Mouse (Mus musculus) limb, embryonic 10.5 days (tissue): ENCODE data around the gene Fkbp8. TPM values are rescaled to one million over a fixed set of nuclear protein-coding genes. Genes with fewer than 3 reads are reported as not detected.
A peak's percentile ranks its signal among the peaks of the same experiment; 100 is the strongest.

ENCODE experiments used
- DNase-seq: peaks from one replicate; pipeline ENCODE4 v3.0.0-alpha.2; 2017; ENCODE audit warnings: low spot score
- H3K27ac ChIP-seq: fragments of 300-500 bp; sonication (generic); 2 replicates; pipeline ENCODE4 v1.5.1; 2016; ENCODE audit warnings: mild to moderate bottlenecking
- H3K27me3 ChIP-seq: fragments of 300-500 bp; sonication (generic); 2 replicates; pipeline ENCODE4 v1.6.1; 2016; ENCODE audit warnings: low read depth, mild to moderate bottlenecking; ENCODE audit not compliant: poor library complexity, severe bottlenecking
- H3K36me3 ChIP-seq: fragments of 300-500 bp; sonication (generic); 2 replicates; pipeline ENCODE4 v1.6.1; 2016; ENCODE audit warnings: mild to moderate bottlenecking, moderate library complexity
- H3K4me1 ChIP-seq: fragments of 300-500 bp; sonication (generic); 2 replicates; pipeline ENCODE4 v1.6.1; 2016
- H3K4me3 ChIP-seq: fragments of 300-500 bp; sonication (generic); 2 replicates; pipeline ENCODE4 v1.5.1; 2016; ENCODE audit warnings: mild to moderate bottlenecking, moderate library complexity
- H3K9me3 ChIP-seq: fragments of 300-500 bp; sonication (generic); replicated peaks from 2 replicates; pipeline ENCODE4 v1.6.1; 2016; ENCODE audit warnings: mild to moderate bottlenecking
- WGBS: fragments of 180-500 bp; shearing (Covaris S2); methylation state at CpG from one replicate; pipeline ENCODE4 v1.1.7; 2016; 5-methylcytosine and 5-hydroxymethylcytosine counted together
- polyA plus RNA-seq: library from polyadenylated mRNA; unstranded; fragments of >200 nt; fragmentation: Nextera tagmentation; extraction: Ambion mirVana; gene quantifications from 2 replicates; pipeline ENCODE4 v1.2.1, GENCODE M21; 2016

Fkbp8 gene
- polyA plus RNA-seq, result 297 and 310 TPM in 2 replicates

DNA sequence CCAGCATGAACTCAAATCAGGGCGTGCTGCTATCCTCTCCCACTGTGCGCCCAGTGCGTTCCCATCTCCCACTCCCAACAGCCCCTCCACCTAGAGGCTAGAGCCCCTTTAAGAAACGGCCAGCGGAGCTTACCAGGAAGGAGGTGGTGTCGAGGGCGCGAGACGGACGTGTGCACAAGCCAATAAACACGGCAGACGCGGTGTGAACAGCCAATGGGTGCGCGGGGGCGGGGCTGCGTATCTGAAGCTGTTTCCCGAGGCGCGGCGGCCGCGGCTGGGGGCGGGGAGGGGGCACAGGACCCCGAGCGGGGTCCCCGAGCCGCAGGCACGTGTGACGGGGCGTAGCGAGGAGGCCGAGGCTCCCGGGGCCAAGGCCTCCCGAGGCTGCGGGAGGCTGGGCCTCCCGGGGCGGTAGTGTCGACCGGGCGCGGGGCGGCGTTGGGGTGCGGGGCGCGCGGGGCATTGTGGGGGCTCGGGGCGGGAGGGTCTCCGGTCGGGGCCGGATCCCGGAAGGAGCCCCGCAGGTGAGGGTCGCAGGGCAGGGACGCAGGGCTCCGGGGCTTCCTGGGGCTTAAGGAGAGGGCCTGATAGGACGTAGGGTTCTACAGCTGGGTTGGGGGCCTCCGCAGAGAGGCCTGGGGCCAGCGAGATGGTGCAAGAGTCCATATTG lies at the start of gene Fkbp8, which contains the start of gene Kxd1:
Gene Fkbp8 (plus strand): TSS at position 213 of the 670 bp plus-strand sequence.
Gene Kxd1 (minus strand): TSS at position 445 of the 670 bp plus-strand sequence.
- Histone ChIP-seq H3K9me3 (no peaks in the 10 kb centered on the region), H3K27me3 (no peaks in the 10 kb centered on the region), H3K36me3 (peaks cover 35% of the 10 kb centered on the region), H3K27ac (peak within 1 kb of the TSS; percentile 100), H3K4me3 (peak within 1 kb of the TSS; percentile 88), H3K4me1 (peaks cover 26% of the 10 kb centered on the region)
- peak; percentile 99 for DNase-seq
- WGBS, result under 1% methylated on average over 52 of the region's 61 CpGs

DNA sequence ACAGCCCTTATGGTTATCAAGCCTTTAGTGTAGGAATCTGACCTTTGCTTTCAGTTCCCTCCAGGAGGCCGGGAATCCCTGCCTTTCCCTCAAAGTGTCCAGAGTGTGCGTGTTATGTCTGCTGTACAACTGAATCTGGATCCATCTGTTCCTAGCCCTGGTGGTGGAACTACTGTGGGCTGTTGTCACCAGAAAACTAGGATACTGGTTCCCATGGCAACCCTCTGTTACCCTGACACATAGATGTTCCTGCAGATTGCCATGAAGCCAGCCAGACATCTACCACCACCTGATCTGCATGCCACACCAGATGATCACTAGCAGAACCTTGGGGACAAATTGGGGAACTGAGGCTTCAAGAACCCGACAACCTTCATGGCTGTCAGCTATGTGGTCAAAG lies 45.6 kb upstream of the Fkbp8 start:
- WGBS, result 77% methylated on average over 3 of the region's 3 CpGs
- Histone ChIP-seq H3K27me3 (peaks cover 47% of the 10 kb centered on the region), H3K4me1 (peaks cover 52% of the 10 kb centered on the region)

GRCm38 (mm10) chr8:70482943-70483342 lies 44.6 kb upstream of the Fkbp8 start:
- no peak for DNase-seq
- Histone ChIP-seq H3K4me1 (peaks cover 52% of the 10 kb centered on the region), H3K9me3 (no peaks in the 10 kb centered on the region), H3K27me3 (peaks cover 57% of the 10 kb centered on the region), H3K27ac (no peak overlapping the region), H3K4me3 (no peak overlapping the region), H3K36me3 (no peaks in the 10 kb centered on the region)
- WGBS, result 64% methylated on average over 2 of the region's 2 CpGs

More for the DNA sequence above, 45.6 kb upstream of the Fkbp8 start:
- Histone ChIP-seq H3K9me3 (no peaks in the 10 kb centered on the region), H3K4me3 (no peak overlapping the region), H3K36me3 (no peaks in the 10 kb centered on the region), H3K27ac (no peak overlapping the region)
- DNase-seq, result no peak

DNA sequence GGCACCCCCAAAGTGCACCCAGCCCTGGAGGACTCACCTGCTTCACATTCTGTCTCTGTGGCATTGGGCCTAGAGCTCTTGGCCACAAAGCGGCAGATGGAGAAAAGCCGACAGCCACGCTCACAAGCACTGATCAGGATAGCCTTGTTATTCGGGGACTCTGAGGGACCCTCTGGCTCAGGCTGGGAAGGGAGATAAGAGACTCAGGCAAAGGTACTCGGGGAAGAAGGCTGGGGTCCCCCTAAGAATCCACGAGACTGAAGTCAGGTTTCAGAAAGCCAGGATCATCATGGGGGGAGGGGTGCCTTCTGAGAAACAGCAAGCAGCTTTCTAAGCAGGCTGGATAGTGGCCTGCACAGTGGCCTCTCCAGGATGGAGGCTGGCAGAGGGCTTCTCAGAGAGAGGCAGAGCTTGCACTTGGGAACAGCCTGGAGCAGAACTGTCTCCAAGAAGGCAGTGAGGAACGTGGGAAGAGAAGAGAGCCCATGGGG lies 41.3 kb upstream of the Fkbp8 start:
- 56% methylated on average over 7 of the region's 7 CpGs for WGBS
- Histone ChIP-seq H3K27ac (peak overlapping the region; percentile 94), H3K27me3 (peaks cover 84% of the 10 kb centered on the region), H3K36me3 (no peaks in the 10 kb centered on the region), H3K4me1 (peaks cover 74% of the 10 kb centered on the region), H3K9me3 (no peaks in the 10 kb centered on the region), H3K4me3 (peak overlapping the region; percentile 76; the same call in 1 of the 2 replicates)
- no peak for DNase-seq

DNA sequence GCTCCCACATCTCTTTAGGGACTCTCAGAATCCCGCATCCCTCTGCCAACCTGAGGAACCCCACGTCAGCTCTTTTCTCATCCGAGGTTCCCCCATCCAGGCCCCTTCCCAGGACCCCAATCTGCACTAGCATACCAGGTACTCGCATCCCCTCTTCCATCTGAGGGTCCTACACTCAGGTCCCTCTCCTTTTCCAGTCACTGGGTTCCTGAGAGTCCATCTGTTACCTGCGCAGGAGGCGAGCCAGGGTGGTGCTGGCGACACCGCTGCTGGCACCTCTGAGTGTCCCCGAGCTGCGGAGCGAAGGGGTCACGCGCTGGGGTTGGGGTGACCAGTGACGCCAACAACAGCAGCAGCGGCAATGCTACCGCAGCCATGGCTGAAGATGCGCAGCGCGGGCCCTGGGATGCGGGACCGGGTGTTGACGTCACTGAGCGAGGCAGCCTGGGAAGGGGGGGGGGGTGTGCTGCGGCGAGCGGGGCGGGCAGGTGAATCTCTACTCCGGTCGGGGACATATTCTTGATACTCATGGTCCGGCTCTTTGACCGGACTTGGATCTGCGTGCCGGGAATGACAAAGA lies 40.5 kb upstream of the Fkbp8 start, which contains the start of gene Tmem59l:
Gene Tmem59l (minus strand): TSS at position 418 of the 580 bp plus-strand sequence.
- H3K9me3 ChIP-seq, result no peaks in the 10 kb centered on the region
- peaks cover 91% of the 10 kb centered on the region for H3K27me3 ChIP-seq
- WGBS, result 6% methylated on average over 33 of the region's 33 CpGs
- peak; percentile 58 for DNase-seq
- no peaks in the 10 kb centered on the region for H3K36me3 ChIP-seq
- peaks cover 75% of the 10 kb centered on the region for H3K4me1 ChIP-seq
- H3K27ac ChIP-seq, result peak within 1 kb of the TSS; percentile 94
- peak within 1 kb of the TSS; percentile 76 for H3K4me3 ChIP-seq

DNA sequence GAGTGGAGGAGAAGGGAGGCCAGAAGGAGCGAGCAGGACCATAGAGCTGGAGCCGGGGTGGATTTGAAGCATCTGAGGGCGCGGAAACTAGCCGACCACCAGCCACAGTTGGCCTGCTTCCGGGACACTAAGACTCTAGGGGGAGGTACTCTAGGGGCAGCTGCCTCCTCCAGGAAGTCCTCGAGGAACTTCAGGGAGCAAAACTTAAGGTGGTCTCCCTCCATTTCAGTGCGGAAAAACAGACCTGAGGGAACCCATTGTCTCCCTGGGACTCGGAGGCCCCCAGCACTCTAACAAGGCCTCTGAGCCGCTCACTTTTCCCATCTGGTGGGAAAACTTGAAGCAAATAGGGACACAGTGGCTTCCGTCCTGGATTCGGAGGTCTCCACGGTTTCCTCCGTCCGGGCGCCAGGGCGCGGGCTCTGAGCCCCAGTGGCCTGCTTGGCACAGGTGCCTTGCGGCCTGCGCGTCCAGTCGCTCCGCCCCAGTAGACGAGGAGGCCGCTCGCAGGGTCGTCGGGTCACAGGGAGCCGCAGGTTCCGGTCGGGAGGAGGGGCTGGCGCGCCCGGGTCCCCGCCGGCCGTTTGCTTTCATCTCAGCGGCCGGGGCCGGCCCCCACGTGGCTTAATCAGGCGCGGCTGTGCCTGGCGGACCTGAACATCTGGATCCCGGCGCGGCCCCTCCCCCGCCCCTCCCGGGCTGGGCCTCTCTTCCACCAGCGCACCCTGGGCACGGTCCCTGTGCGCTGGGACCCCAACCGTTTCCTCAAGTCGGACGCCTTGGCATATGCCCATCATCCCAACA lies 39.3 kb upstream of the Fkbp8 start:
- Histone ChIP-seq H3K4me1 (peaks cover 81% of the 10 kb centered on the region), H3K36me3 (no peaks in the 10 kb centered on the region), H3K9me3 (no peaks in the 10 kb centered on the region), H3K27ac (peak overlapping the region; percentile 94), H3K27me3 (peaks cover 92% of the 10 kb centered on the region), H3K4me3 (peak overlapping the region; percentile 76)
- WGBS, result 1% methylated on average over 55 of the region's 55 CpGs
- peak; percentile 95 for DNase-seq

DNA sequence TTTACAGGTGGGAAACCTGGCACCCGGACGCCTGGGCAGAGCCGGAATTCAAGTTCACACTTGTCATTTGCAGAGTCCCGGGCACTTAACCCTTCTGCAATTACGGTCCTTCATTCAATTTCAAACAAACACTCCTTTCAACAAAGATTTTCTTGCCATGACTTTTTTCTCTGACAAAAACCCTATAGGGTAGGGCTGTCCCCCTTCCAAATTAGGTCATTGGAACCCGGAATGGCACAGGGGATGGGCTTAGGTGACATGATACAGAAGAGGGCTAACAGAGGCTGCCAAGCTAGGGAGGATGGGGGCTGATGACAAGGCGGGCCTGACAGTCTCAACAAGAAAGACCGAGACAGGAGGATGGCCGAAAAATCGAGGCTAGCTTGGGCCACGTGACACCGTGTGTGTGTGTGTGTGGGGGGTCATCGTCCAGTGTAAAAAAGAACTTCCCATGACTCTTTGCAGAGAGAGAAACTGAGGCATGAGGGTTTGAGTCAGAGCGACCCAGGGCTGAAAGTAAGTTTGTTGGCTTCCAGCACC lies 38.5 kb upstream of the Fkbp8 start:
- H3K9me3 ChIP-seq, result no peaks in the 10 kb centered on the region
- peak overlapping the region; percentile 94 for H3K27ac ChIP-seq
- peaks cover 87% of the 10 kb centered on the region for H3K4me1 ChIP-seq
- H3K36me3 ChIP-seq, result no peaks in the 10 kb centered on the region
- WGBS, result under 1% methylated on average over 14 of the region's 14 CpGs
- peak; percentile 63 for DNase-seq
- peak overlapping the region; percentile 76 for H3K4me3 ChIP-seq
- H3K27me3 ChIP-seq, result peaks cover 94% of the 10 kb centered on the region

- under 1% methylated on average over 38 of the region's 41 CpGs for WGBS
- H3K27ac ChIP-seq, result peak overlapping the region; percentile 94
- peak; percentile 72 for DNase-seq
Observed at GRCm38 (mm10) chr8:70489576-70489975, 37.9 kb upstream of the Fkbp8 start.

DNA sequence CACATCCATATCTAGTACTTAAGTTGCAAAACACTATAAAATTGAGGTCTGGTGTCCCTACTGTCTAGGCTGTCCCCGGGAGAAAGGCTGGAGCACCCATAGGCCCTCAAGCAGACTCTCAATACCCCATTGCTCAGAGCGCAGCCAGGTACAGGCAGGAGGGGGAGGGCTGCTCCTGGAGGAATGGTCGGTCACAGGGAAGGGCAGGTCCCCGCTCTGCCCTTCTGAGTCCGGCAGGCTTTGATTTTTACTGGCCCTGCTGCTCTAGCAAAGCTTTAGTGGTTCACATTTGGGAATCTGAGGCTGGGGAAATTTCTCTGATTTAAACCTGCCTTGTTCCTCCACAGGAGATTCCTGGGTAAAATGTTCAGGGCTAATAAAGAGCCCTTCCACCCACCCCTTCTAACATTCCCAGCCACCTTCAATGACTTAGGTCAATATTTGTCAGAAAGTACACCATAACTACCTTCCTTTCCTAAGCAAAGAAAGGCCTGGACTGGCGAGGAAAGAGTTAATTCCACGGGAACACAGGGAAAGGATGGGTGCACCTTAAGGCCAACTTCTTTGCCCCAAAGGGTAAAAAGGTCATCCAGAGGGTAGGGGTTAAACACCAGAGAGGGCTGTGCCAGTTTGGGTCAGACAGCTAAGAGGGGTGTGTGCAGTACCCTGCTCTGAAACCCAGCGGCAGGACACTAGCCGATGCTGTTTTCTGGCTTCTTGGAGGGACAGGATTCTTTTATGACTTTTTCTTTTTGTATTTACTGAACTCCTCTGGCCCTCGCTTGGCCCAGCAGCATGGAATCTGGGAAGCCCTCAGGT lies 37.3 kb upstream of the Fkbp8 start:
- no peaks in the 10 kb centered on the region for H3K36me3 ChIP-seq
- peaks cover 100% of the 10 kb centered on the region for H3K4me1 ChIP-seq
- peak; percentile 68 for DNase-seq
- WGBS, result 6% methylated on average over 10 of the region's 10 CpGs
- H3K27ac ChIP-seq, result peak overlapping the region; percentile 94
- H3K27me3 ChIP-seq, result peaks cover 94% of the 10 kb centered on the region
- no peaks in the 10 kb centered on the region for H3K9me3 ChIP-seq
- peak overlapping the region; percentile 76 for H3K4me3 ChIP-seq

More at GRCm38 (mm10) chr8:70489576-70489975, 37.9 kb upstream of the Fkbp8 start:
- peaks cover 93% of the 10 kb centered on the region for H3K4me1 ChIP-seq
- peak overlapping the region; percentile 76 for H3K4me3 ChIP-seq
- H3K9me3 ChIP-seq, result no peaks in the 10 kb centered on the region
- H3K36me3 ChIP-seq, result no peaks in the 10 kb centered on the region
- H3K27me3 ChIP-seq, result peaks cover 94% of the 10 kb centered on the region

GRCm38 (mm10) chr8:70490880-70491495 lies 36.5 kb upstream of the Fkbp8 start:
- Histone ChIP-seq H3K36me3 (no peaks in the 10 kb centered on the region), H3K27me3 (peaks cover 94% of the 10 kb centered on the region), H3K4me3 (peak overlapping the region; percentile 76), H3K27ac (peak overlapping the region; percentile 94), H3K9me3 (no peaks in the 10 kb centered on the region), H3K4me1 (peaks cover 100% of the 10 kb centered on the region)
- peak; percentile 62 for DNase-seq
- WGBS, result 2% methylated on average over 20 of the region's 20 CpGs
